Mouse (Mus musculus) limb, embryonic 13.5 days (tissue): ENCODE data around the gene Rdh1. TPM values are rescaled to one million over a fixed set of nuclear protein-coding genes. Genes with fewer than 3 reads are reported as not detected.

Experiments
- ATAC-seq: fragments of 200-750 bp; cut with Nextera tagmentation; 2 replicates; pipeline ENCODE4 v1.8.0; 2017; ENCODE audit warnings: low read depth, moderate number of reproducible peaks, moderate TSS enrichment; ENCODE audit not compliant: low FRiP score
- H3K27ac ChIP-seq: fragments of 300-500 bp; sonication (generic); 2 replicates; pipeline ENCODE4 v1.5.1; 2015; ENCODE audit warnings: inconsistent platforms, mild to moderate bottlenecking, moderate library complexity
- H3K27me3 ChIP-seq: fragments of 300-500 bp; sonication (generic); 2 replicates; pipeline ENCODE4 v1.6.1; 2015; ENCODE audit warnings: mild to moderate bottlenecking, inconsistent platforms
- H3K36me3 ChIP-seq: fragments of 300-500 bp; sonication (generic); 2 replicates; pipeline ENCODE4 v1.6.1; 2015; ENCODE audit warnings: inconsistent platforms, mild to moderate bottlenecking, moderate library complexity
- H3K4me1 ChIP-seq: fragments of 300-500 bp; sonication (generic); 2 replicates; pipeline ENCODE4 v1.6.1; 2015; ENCODE audit warnings: inconsistent platforms
- H3K4me2 ChIP-seq: fragments of 300-500 bp; sonication (generic); replicated peaks from 2 replicates; pipeline ENCODE4 v1.6.1; 2015; ENCODE audit warnings: inconsistent platforms, mild to moderate bottlenecking, moderate library complexity
- H3K4me3 ChIP-seq: fragments of 300-500 bp; sonication (generic); 2 replicates; pipeline ENCODE4 v1.5.1; 2015; ENCODE audit warnings: moderate library complexity, mild to moderate bottlenecking, inconsistent platforms
- H3K9ac ChIP-seq: fragments of 300-500 bp; sonication (generic); 2 replicates; pipeline ENCODE4 v1.6.1; 2015; ENCODE audit warnings: mild to moderate bottlenecking, inconsistent platforms
- H3K9me3 ChIP-seq: fragments of 300-500 bp; sonication (generic); 2 replicates; pipeline ENCODE4 v1.6.1; 2016; ENCODE audit warnings: inconsistent platforms
- WGBS: fragments of 180-500 bp; shearing (Covaris S2); methylation state at CpG from one replicate; pipeline ENCODE4 v1.1.7; 2015; 5-methylcytosine and 5-hydroxymethylcytosine counted together
- polyA plus RNA-seq: library from polyadenylated mRNA; unstranded; fragments of >200 nt; fragmentation: Nextera tagmentation; extraction: Ambion mirVana; gene quantifications from 2 replicates; pipeline ENCODE4 v1.2.1, GENCODE M21; 2015

Gene Rdh1
- polyA plus RNA-seq = not detected in 2 replicates

GRCm38 (mm10) chr10:127759181-127760110 is at the start of gene Rdh1, which contains the start of gene Rdh16f1:
Rdh1 (plus strand) TSS chr10:127759721.
Rdh16f1 (plus strand) TSS chr10:127759787.
- H3K27me3 ChIP-seq = no peaks in the 10 kb centered on the region
- H3K9me3 ChIP-seq = no peaks in the 10 kb centered on the region
- H3K4me2 ChIP-seq = no peak within 1 kb of the TSS
- no peak for ATAC-seq
- WGBS = 63% methylated on average over 9 of the region's 9 CpGs
- no peak within 1 kb of the TSS for H3K27ac ChIP-seq
- no peak within 1 kb of the TSS for H3K4me3 ChIP-seq
- H3K9ac ChIP-seq = no peak within 1 kb of the TSS
- no peaks in the 10 kb centered on the region for H3K36me3 ChIP-seq
- H3K4me1 ChIP-seq = no peaks in the 10 kb centered on the region; the same call in 1 of the 2 replicates

GRCm38 (mm10) chr10:127710331-127710730 is 49.2 kb upstream of the Rdh1 start:
- H3K9ac ChIP-seq = no peak overlapping the region
- no peaks in the 10 kb centered on the region for H3K27me3 ChIP-seq
- 76% methylated on average over 13 of the region's 13 CpGs for WGBS
- H3K36me3 ChIP-seq = no peaks in the 10 kb centered on the region
- H3K4me2 ChIP-seq = no peak overlapping the region
- H3K27ac ChIP-seq = no peak overlapping the region
- no peaks in the 10 kb centered on the region for H3K9me3 ChIP-seq
- no peak overlapping the region for H3K4me3 ChIP-seq
- H3K4me1 ChIP-seq = peaks cover 11% of the 10 kb centered on the region; the same call in 1 of the 2 replicates
- no peak for ATAC-seq

- Histone ChIP-seq H3K9ac (no peak overlapping the region), H3K27me3 (no peaks in the 10 kb centered on the region), H3K4me1 (peaks cover 11% of the 10 kb centered on the region; the same call in 1 of the 2 replicates), H3K9me3 (no peaks in the 10 kb centered on the region), H3K4me3 (no peak overlapping the region), H3K27ac (no peak overlapping the region), H3K36me3 (no peaks in the 10 kb centered on the region), H3K4me2 (no peak overlapping the region)
- 42% methylated on average over 6 of the region's 6 CpGs for WGBS
- no peak for ATAC-seq
Measured at GRCm38 (mm10) chr10:127712736-127713135, 46.8 kb upstream of the Rdh1 start.

GRCm38 (mm10) chr10:127721671-127722418 is 37.7 kb upstream of the Rdh1 start:
- Histone ChIP-seq H3K36me3 (no peaks in the 10 kb centered on the region), H3K9me3 (no peaks in the 10 kb centered on the region), H3K27me3 (peaks cover 38% of the 10 kb centered on the region), H3K27ac (no peak overlapping the region), H3K4me2 (peak overlapping the region; percentile 45), H3K4me3 (0 out of 2 replicates have a peak overlapping the region, but pooled peaks have one; percentile 10), H3K4me1 (peaks cover 15% of the 10 kb centered on the region), H3K9ac (peak overlapping the region; percentile 54)
- no peak; the same call in 1 of the 2 replicates for ATAC-seq
- WGBS = 13% methylated on average over 20 of the region's 20 CpGs

GRCm38 (mm10) chr10:127724178-127724577 is 35.3 kb upstream of the Rdh1 start, which contains the start of gene Tac2:
Tac2 (plus strand) TSS chr10:127724478.
- ATAC-seq = no peak
- H3K4me2 ChIP-seq = no peak within 1 kb of the TSS
- 79% methylated on average over 3 of the region's 3 CpGs for WGBS
- H3K4me3 ChIP-seq = no peak within 1 kb of the TSS
- H3K36me3 ChIP-seq = no peaks in the 10 kb centered on the region
- H3K9me3 ChIP-seq = no peaks in the 10 kb centered on the region
- no peak within 1 kb of the TSS for H3K27ac ChIP-seq
- H3K9ac ChIP-seq = no peak within 1 kb of the TSS
- peaks cover 15% of the 10 kb centered on the region for H3K4me1 ChIP-seq
- H3K27me3 ChIP-seq = peaks cover 47% of the 10 kb centered on the region

GRCm38 (mm10) chr10:127725136-127725535 is 34.4 kb upstream of the Rdh1 start:
- no peak for ATAC-seq
- Histone ChIP-seq H3K27ac (no peak overlapping the region), H3K4me2 (no peak overlapping the region), H3K4me3 (no peak overlapping the region), H3K9me3 (no peaks in the 10 kb centered on the region), H3K4me1 (peaks cover 15% of the 10 kb centered on the region), H3K9ac (no peak overlapping the region), H3K36me3 (no peaks in the 10 kb centered on the region), H3K27me3 (peaks cover 40% of the 10 kb centered on the region)
- WGBS = 63% methylated on average over 4 of the region's 4 CpGs

- no peaks in the 10 kb centered on the region for H3K36me3 ChIP-seq
- no peak overlapping the region for H3K4me2 ChIP-seq
- H3K27me3 ChIP-seq = peaks cover 12% of the 10 kb centered on the region
- H3K4me3 ChIP-seq = no peak overlapping the region
- H3K4me1 ChIP-seq = peaks cover 2% of the 10 kb centered on the region; the same call in 1 of the 2 replicates
- H3K9ac ChIP-seq = no peak overlapping the region
- no peaks in the 10 kb centered on the region for H3K9me3 ChIP-seq
- ATAC-seq = no peak
- 71% methylated on average over 8 of the region's 8 CpGs for WGBS
- H3K27ac ChIP-seq = no peak overlapping the region
Measured at GRCm38 (mm10) chr10:127728437-127728836, 31.1 kb upstream of the Rdh1 start.

GRCm38 (mm10) chr10:127730285-127730932 is 29.1 kb upstream of the Rdh1 start:
- 64% methylated on average over 11 of the region's 11 CpGs for WGBS
- no peaks in the 10 kb centered on the region for H3K36me3 ChIP-seq
- no peak overlapping the region for H3K27ac ChIP-seq
- H3K9ac ChIP-seq = no peak overlapping the region
- peaks cover 2% of the 10 kb centered on the region; the same call in 1 of the 2 replicates for H3K4me1 ChIP-seq
- no peak overlapping the region for H3K4me3 ChIP-seq
- no peaks in the 10 kb centered on the region for H3K9me3 ChIP-seq
- no peak overlapping the region for H3K4me2 ChIP-seq
- H3K27me3 ChIP-seq = peaks cover 12% of the 10 kb centered on the region
- no peak for ATAC-seq

- WGBS = 36% methylated on average over 9 of the region's 9 CpGs
- no peaks in the 10 kb centered on the region for H3K9me3 ChIP-seq
Measured at GRCm38 (mm10) chr10:127730933-127731310, 28.6 kb upstream of the Rdh1 start.

GRCm38 (mm10) chr10:127731397-127731796 is 28.1 kb upstream of the Rdh1 start:
- ATAC-seq = no peak
- Histone ChIP-seq H3K9me3 (no peaks in the 10 kb centered on the region), H3K36me3 (no peaks in the 10 kb centered on the region), H3K4me3 (no peak overlapping the region), H3K27ac (no peak overlapping the region), H3K9ac (no peak overlapping the region), H3K4me1 (peaks cover 2% of the 10 kb centered on the region; the same call in 1 of the 2 replicates), H3K4me2 (no peak overlapping the region), H3K27me3 (peaks cover 9% of the 10 kb centered on the region)
- 22% methylated on average over 5 of the region's 5 CpGs for WGBS

More at GRCm38 (mm10) chr10:127730933-127731310, 28.6 kb upstream of the Rdh1 start:
- no peak for ATAC-seq
- Histone ChIP-seq H3K4me3 (no peak overlapping the region), H3K4me1 (peaks cover 2% of the 10 kb centered on the region; the same call in 1 of the 2 replicates), H3K27me3 (peaks cover 9% of the 10 kb centered on the region), H3K4me2 (no peak overlapping the region), H3K9ac (no peak overlapping the region), H3K36me3 (no peaks in the 10 kb centered on the region), H3K27ac (no peak overlapping the region)

GRCm38 (mm10) chr10:127734434-127734833 is 25.1 kb upstream of the Rdh1 start:
- H3K9me3 ChIP-seq = no peaks in the 10 kb centered on the region
- H3K27me3 ChIP-seq = no peaks in the 10 kb centered on the region; the same call in 1 of the 2 replicates
- H3K9ac ChIP-seq = no peak overlapping the region
- peaks cover 6% of the 10 kb centered on the region; the same call in 1 of the 2 replicates for H3K4me1 ChIP-seq
- no peaks in the 10 kb centered on the region for H3K36me3 ChIP-seq
- H3K4me2 ChIP-seq = no peak overlapping the region
- peak; percentile 29; the same call in 1 of the 2 replicates for ATAC-seq
- no peak overlapping the region for H3K4me3 ChIP-seq
- H3K27ac ChIP-seq = no peak overlapping the region
- WGBS = 45% methylated on average over 5 of the region's 5 CpGs
